Mouse (Mus musculus): ENCODE results near the gene Efcab7.

The Efcab7 gene

DNA sequence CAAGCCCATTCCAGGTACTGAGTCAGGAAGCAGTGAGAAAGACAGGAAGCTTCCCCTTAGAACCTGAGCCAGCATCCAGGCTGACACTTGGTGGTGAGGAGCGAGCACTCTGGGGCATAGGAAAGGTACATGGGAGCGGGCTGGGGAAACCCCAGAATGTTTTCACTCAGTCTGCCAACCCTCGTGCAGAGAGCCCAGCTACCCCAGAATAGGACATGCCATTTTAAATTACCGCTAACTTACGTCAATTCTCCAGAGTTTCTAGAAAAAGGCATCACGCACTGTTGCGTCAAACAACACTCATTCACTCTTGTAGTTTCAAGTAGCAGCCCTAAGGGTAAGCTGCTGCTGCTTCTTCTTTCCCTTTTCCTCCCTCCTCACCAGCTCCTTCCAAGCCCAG is 116.0 kb downstream of the Efcab7 start:
- no peak for DNase-seq

DNA sequence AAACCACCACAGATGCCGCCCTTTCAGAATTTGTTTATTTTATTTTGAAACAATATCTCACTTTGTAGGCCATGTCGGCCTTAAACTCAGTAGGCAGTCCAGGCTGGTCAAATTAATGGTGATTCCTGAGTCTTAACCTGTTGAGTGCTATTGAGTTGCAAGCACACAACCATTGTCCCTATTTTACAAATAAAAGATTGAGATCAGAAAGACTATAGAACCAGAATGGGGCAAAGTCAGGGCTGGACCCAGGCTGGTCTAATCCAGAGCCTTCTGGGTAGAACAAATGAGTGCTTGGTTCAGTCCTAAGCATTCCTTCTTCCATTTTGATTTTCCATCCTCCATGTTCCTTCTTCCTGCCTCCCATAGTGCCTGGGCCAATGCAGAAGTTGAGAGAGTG is 117.5 kb downstream of the Efcab7 start:
- DNase-seq, result no peak

DNA sequence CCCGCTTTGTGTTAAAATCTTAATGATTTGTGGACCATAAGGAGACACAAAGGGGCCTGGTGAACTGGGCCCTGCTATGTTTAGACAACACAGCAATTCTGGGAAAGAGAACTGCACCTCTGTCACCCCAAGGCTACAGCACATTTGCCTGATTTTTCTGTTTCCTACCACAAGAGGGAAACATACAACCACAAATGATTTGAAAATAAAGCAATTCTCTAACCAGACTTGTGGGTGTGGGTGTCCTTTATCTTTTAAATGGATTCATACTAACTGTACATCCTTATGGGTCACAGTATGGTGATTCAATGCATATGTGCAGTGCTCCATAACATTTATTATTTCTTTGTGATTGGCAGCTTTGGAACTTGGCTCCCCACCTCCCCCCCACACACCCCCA is 118.2 kb downstream of the Efcab7 start:
- DNase-seq, result peak; percentile 38

DNA sequence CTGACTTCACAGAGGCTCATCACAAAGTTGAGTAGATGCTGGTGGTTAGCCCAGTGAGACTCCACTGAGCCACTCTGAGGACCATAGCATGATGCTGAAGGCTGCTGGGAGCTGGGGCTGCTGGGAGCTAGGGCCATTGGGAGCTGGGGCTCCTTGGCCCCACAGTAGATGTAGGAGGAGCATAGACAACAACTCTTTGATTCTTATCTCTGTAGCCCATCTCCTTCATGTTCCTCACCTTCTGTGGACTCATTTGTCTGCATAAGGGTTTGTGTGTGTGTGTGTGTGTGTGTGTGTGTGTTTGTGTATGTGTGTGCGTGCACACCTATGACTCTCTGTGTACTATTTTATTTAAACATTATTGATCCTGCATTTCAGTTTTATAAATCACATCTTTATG is 118.9 kb downstream of the Efcab7 start:
- DNase-seq, result no peak

DNA sequence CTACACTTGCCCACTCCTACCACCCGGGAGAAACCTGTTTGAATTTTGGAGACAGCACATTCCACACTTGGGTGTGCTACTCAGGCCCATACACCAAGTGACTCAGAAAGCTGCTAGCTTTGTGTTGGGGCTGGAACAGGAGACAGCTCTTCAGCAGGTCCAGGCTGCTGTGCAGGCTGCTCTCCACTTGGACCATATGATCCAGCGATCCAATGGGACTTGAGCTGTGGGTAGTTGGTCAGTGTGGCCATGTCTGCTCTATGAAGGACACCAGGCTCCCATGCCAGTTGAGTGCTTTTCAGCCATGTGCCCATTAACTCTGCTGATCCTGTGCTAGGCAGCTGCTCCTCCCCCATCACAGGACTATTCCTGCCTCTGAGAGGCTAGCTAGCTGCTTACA is 124.9 kb downstream of the Efcab7 start:
- no peak for DNase-seq

DNA sequence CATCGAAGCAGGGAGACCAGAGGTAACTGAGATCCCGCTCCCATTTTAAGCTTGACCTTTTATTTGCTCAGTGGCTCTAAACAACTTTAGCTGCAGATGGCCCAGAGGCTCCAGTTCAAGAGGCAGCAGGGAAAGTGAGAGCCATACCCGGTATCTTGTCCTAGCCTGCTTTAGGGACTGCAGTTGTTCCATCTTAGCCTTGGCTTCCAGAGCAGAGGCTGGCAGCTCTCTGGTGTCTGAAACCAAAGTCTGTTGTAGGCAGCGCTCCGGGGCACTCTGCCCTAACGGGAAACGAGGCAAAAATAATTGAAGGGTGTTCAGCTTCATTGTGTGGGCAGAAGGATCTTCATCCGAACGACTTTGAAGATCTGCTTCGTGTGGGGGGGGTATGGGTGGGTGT is 126.4 kb downstream of the Efcab7 start:
- DNase-seq, result no peak

DNA sequence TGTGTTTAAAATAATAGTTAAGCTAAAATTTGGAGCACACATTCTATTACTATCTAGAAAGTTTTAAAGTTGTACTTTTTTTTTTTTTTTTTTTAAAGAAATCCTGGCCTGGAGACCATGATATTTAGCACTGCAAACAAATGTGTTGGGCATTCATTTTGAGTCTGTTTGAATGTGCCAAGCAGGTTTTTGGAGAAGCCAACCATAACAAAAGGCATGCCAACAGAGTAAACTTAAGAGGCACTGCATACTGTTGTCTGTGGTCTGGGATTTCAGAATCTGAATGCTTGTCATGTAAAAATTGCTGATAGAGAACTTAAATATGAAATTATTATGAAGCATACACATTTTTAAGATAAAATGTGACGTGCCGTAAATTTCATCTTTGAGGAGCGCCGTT is 128.2 kb downstream of the Efcab7 start:
- no peak for DNase-seq

DNA sequence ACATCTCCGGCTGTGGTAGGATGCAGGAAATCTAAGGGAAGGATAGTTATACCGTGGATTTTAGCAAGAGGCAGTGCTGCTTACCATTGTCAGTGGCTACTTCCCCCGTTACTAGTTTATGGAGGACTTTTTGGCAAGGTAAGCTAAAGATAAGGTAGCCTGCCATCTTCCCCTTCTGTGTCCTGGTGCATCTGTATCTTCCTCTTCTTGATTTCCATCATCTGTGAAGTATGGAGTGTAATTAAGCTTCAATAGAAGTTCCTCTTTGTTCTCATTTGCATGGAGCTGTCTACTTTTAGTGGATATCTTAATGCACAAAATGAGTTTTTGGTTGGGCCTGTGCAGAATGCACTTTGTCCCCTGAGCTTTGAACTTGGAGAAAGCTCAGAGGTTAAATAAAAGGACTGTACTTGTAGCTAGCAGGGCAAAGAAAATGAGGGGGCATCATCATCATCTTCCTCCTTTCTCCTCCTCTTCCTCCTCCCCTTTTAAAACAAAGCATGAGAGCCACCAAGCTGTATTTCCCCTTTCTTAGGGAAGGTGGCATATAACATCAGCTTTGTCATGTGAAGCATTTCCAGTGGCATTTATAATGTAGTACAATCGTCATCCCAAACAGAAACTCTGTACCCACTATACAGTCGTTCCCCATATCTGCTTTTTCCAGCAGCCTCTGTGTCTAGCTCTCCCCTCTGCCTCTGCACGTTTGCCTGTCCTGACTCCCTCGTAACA is 129.3 kb downstream of the Efcab7 start:
- no peak for DNase-seq

DNA sequence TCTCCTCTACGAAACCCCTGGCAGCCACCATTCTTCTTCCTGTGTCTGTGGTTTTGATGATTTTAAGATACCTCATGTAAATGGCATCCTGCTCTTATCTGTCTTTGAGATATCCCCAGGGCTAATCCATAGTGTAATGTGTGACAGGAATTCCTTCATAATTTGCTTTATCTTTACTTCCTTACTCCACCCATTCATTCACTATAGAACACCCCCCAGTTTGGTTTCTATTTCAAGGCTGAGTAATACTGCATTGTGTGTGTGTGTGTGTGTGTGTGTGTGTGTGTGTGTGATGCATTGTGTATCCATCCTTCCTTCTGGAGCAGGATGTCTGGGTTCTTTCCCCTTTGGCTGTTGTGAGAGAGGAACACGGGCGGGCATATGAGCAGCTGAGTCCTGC is 130.3 kb downstream of the Efcab7 start:
- DNase-seq, result no peak

Measured in lung, postnatal 36 days (tissue).